Mouse (Mus musculus) forebrain, embryonic 12.5 days (tissue): ENCODE measurements around the gene Elf5. TPM values are rescaled to one million over a fixed set of nuclear protein-coding genes. Genes with fewer than 3 reads are reported as not detected.

Experiments
- ATAC-seq: fragments of 200-750 bp; cut with Nextera tagmentation; 2 replicates; pipeline ENCODE4 v1.8.0; 2017; ENCODE audit warnings: moderate TSS enrichment; ENCODE audit not compliant: low FRiP score
- H3K27ac ChIP-seq: fragments of 300-500 bp; sonication (generic); 2 replicates; pipeline ENCODE4 v1.5.1; 2016; ENCODE audit warnings: mild to moderate bottlenecking
- H3K27me3 ChIP-seq: fragments of 300-500 bp; sonication (generic); 2 replicates; pipeline ENCODE4 v1.6.1; 2016; ENCODE audit warnings: mild to moderate bottlenecking
- H3K36me3 ChIP-seq: fragments of 300-500 bp; sonication (generic); replicated peaks from 2 replicates; pipeline ENCODE4 v1.6.1; 2016; ENCODE audit warnings: mild to moderate bottlenecking
- H3K4me1 ChIP-seq: fragments of 300-500 bp; sonication (generic); 2 replicates; pipeline ENCODE4 v1.6.1; 2016
- H3K4me2 ChIP-seq: fragments of 300-500 bp; sonication (generic); 2 replicates; pipeline ENCODE4 v1.6.1; 2016; ENCODE audit warnings: mild to moderate bottlenecking, moderate library complexity
- H3K4me3 ChIP-seq: fragments of 300-500 bp; sonication (generic); replicated peaks from 2 replicates; pipeline ENCODE4 v1.5.1; 2016; ENCODE audit warnings: mild to moderate bottlenecking
- H3K9ac ChIP-seq: fragments of 300-500 bp; sonication (generic); 2 replicates; pipeline ENCODE4 v1.6.1; 2016; ENCODE audit warnings: mild to moderate bottlenecking
- H3K9me3 ChIP-seq: fragments of 300-500 bp; sonication (generic); 2 replicates; pipeline ENCODE4 v1.6.1; 2016
- WGBS: fragments of 180-500 bp; shearing (Covaris S2); methylation state at CpG from one replicate; pipeline ENCODE4 v1.1.7; 2016; 5-methylcytosine and 5-hydroxymethylcytosine counted together
- polyA plus RNA-seq: library from polyadenylated mRNA; unstranded; fragments of >200 nt; fragmentation: Nextera tagmentation; extraction: Ambion mirVana; gene quantifications from 2 replicates; pipeline ENCODE4 v1.2.1, GENCODE M21; 2016

Gene Elf5
- polyA plus RNA-seq, 1 experiment from 2014 or later = 0.60 TPM

- H3K27ac ChIP-seq = 0 out of 2 replicates have a peak overlapping the region, but pooled peaks have one; percentile 27
- ATAC-seq = no peak
- no peaks in the 10 kb centered on the region for H3K27me3 ChIP-seq
- H3K4me1 ChIP-seq = no peaks in the 10 kb centered on the region
- H3K4me3 ChIP-seq = no peak overlapping the region
- 35% methylated on average over 9 of the region's 9 CpGs for WGBS
- no peaks in the 10 kb centered on the region for H3K9me3 ChIP-seq
- no peak overlapping the region for H3K9ac ChIP-seq
- no peak overlapping the region for H3K4me2 ChIP-seq
- H3K36me3 ChIP-seq = peaks cover 74% of the 10 kb centered on the region
These were observed 50.3 kb downstream of the Elf5 start for GRCm38 (mm10) chr2:103461743-103462142.

GRCm38 (mm10) chr2:103462746-103463145 lies 51.3 kb downstream of the Elf5 start:
- Histone ChIP-seq H3K4me3 (no peak overlapping the region), H3K9me3 (no peaks in the 10 kb centered on the region), H3K36me3 (peaks cover 79% of the 10 kb centered on the region), H3K9ac (no peak overlapping the region), H3K27me3 (no peaks in the 10 kb centered on the region), H3K4me2 (no peak overlapping the region), H3K4me1 (no peaks in the 10 kb centered on the region), H3K27ac (no peak overlapping the region)
- ATAC-seq = no peak
- WGBS = 89% methylated on average over 5 of the region's 5 CpGs

GRCm38 (mm10) chr2:103464524-103464923 lies 53.0 kb downstream of the Elf5 start:
- H3K9me3 ChIP-seq = no peaks in the 10 kb centered on the region
- no peaks in the 10 kb centered on the region for H3K27me3 ChIP-seq
- H3K4me2 ChIP-seq = no peak overlapping the region
- H3K4me3 ChIP-seq = no peak overlapping the region
- H3K9ac ChIP-seq = no peak overlapping the region
- peaks cover 70% of the 10 kb centered on the region for H3K36me3 ChIP-seq
- no peak overlapping the region for H3K27ac ChIP-seq
- ATAC-seq = no peak
- WGBS = 95% methylated on average over 8 of the region's 8 CpGs
- no peaks in the 10 kb centered on the region for H3K4me1 ChIP-seq

- H3K27ac ChIP-seq = no peak overlapping the region
- H3K4me3 ChIP-seq = no peak overlapping the region
- H3K9me3 ChIP-seq = no peaks in the 10 kb centered on the region
- 94% methylated on average over 11 of the region's 11 CpGs for WGBS
- H3K27me3 ChIP-seq = no peaks in the 10 kb centered on the region
- ATAC-seq = no peak
- peaks cover 69% of the 10 kb centered on the region for H3K36me3 ChIP-seq
- no peaks in the 10 kb centered on the region for H3K4me1 ChIP-seq
- H3K4me2 ChIP-seq = no peak overlapping the region
- H3K9ac ChIP-seq = no peak overlapping the region
These were observed 53.9 kb downstream of the Elf5 start for GRCm38 (mm10) chr2:103465429-103465828.

GRCm38 (mm10) chr2:103466272-103466671 lies 54.8 kb downstream of the Elf5 start:
- no peaks in the 10 kb centered on the region for H3K9me3 ChIP-seq
- H3K4me2 ChIP-seq = no peak overlapping the region
- no peak overlapping the region for H3K9ac ChIP-seq
- no peaks in the 10 kb centered on the region for H3K27me3 ChIP-seq
- H3K36me3 ChIP-seq = peaks cover 70% of the 10 kb centered on the region
- ATAC-seq = no peak
- H3K27ac ChIP-seq = no peak overlapping the region
- H3K4me3 ChIP-seq = no peak overlapping the region
- no peaks in the 10 kb centered on the region for H3K4me1 ChIP-seq
- 92% methylated on average over 3 of the region's 3 CpGs for WGBS

GRCm38 (mm10) chr2:103466984-103467588 lies 55.6 kb downstream of the Elf5 start:
- H3K4me2 ChIP-seq = no peak overlapping the region
- no peaks in the 10 kb centered on the region for H3K9me3 ChIP-seq
- no peaks in the 10 kb centered on the region for H3K27me3 ChIP-seq
- no peaks in the 10 kb centered on the region for H3K4me1 ChIP-seq
- no peak overlapping the region for H3K4me3 ChIP-seq
- H3K9ac ChIP-seq = no peak overlapping the region
- 90% methylated on average over 10 of the region's 10 CpGs for WGBS
- H3K36me3 ChIP-seq = peaks cover 67% of the 10 kb centered on the region
- no peak overlapping the region for H3K27ac ChIP-seq
- no peak for ATAC-seq

- no peak for ATAC-seq
- peaks cover 57% of the 10 kb centered on the region for H3K36me3 ChIP-seq
- no peaks in the 10 kb centered on the region for H3K27me3 ChIP-seq
- H3K4me3 ChIP-seq = no peak overlapping the region
- no peak overlapping the region for H3K4me2 ChIP-seq
- H3K27ac ChIP-seq = no peak overlapping the region
- no peaks in the 10 kb centered on the region for H3K4me1 ChIP-seq
- WGBS = 94% methylated on average over 3 of the region's 3 CpGs
- H3K9ac ChIP-seq = no peak overlapping the region
- H3K9me3 ChIP-seq = no peaks in the 10 kb centered on the region
These were observed 61.9 kb downstream of the Elf5 start for GRCm38 (mm10) chr2:103473362-103473761.

GRCm38 (mm10) chr2:103476180-103476579 lies 64.7 kb downstream of the Elf5 start:
- Histone ChIP-seq H3K4me3 (no peak overlapping the region), H3K9ac (no peak overlapping the region), H3K27ac (no peak overlapping the region), H3K4me1 (no peaks in the 10 kb centered on the region), H3K27me3 (no peaks in the 10 kb centered on the region), H3K9me3 (no peaks in the 10 kb centered on the region), H3K4me2 (no peak overlapping the region), H3K36me3 (peaks cover 38% of the 10 kb centered on the region)
- WGBS = 91% methylated on average over 2 of the region's 2 CpGs
- no peak for ATAC-seq

GRCm38 (mm10) chr2:103476657-103477056 lies 65.2 kb downstream of the Elf5 start:
- no peaks in the 10 kb centered on the region for H3K27me3 ChIP-seq
- 0 out of 2 replicates have a peak, but pooled peaks have one; percentile 44 for ATAC-seq
- H3K27ac ChIP-seq = no peak overlapping the region

GRCm38 (mm10) chr2:103477456-103477855 lies 66.0 kb downstream of the Elf5 start:
- Histone ChIP-seq H3K27me3 (no peaks in the 10 kb centered on the region), H3K36me3 (peaks cover 32% of the 10 kb centered on the region), H3K9me3 (no peaks in the 10 kb centered on the region), H3K27ac (no peak overlapping the region), H3K4me1 (peaks cover 4% of the 10 kb centered on the region; the same call in 1 of the 2 replicates), H3K4me3 (no peak overlapping the region), H3K4me2 (no peak overlapping the region), H3K9ac (no peak overlapping the region)
- WGBS = 91% methylated on average over 4 of the region's 4 CpGs
- ATAC-seq = no peak

More at GRCm38 (mm10) chr2:103476657-103477056, 65.2 kb downstream of the Elf5 start:
- 93% methylated on average over 11 of the region's 11 CpGs for WGBS
- H3K9me3 ChIP-seq = no peaks in the 10 kb centered on the region
- peaks cover 34% of the 10 kb centered on the region for H3K36me3 ChIP-seq
- H3K4me3 ChIP-seq = no peak overlapping the region
- no peaks in the 10 kb centered on the region for H3K4me1 ChIP-seq
- no peak overlapping the region for H3K4me2 ChIP-seq
- H3K9ac ChIP-seq = no peak overlapping the region

GRCm38 (mm10) chr2:103478326-103478725 lies 66.8 kb downstream of the Elf5 start:
- H3K9me3 ChIP-seq = no peaks in the 10 kb centered on the region
- H3K4me2 ChIP-seq = no peak overlapping the region
- no peaks in the 10 kb centered on the region for H3K27me3 ChIP-seq
- peaks cover 25% of the 10 kb centered on the region for H3K36me3 ChIP-seq
- no peak overlapping the region for H3K9ac ChIP-seq
- H3K4me1 ChIP-seq = peaks cover 12% of the 10 kb centered on the region
- 96% methylated on average over 2 of the region's 3 CpGs for WGBS
- no peak overlapping the region for H3K4me3 ChIP-seq
- H3K27ac ChIP-seq = no peak overlapping the region
- ATAC-seq = no peak

GRCm38 (mm10) chr2:103480240-103480639 lies 68.8 kb downstream of the Elf5 start:
- no peak for ATAC-seq
- H3K27ac ChIP-seq = no peak overlapping the region

GRCm38 (mm10) chr2:103480871-103481270 lies 69.4 kb downstream of the Elf5 start:
- no peak overlapping the region for H3K4me2 ChIP-seq
- ATAC-seq = no peak
- 93% methylated on average over 4 of the region's 4 CpGs for WGBS
- no peaks in the 10 kb centered on the region for H3K27me3 ChIP-seq
- H3K9me3 ChIP-seq = no peaks in the 10 kb centered on the region
- no peak overlapping the region for H3K4me3 ChIP-seq
- H3K9ac ChIP-seq = no peak overlapping the region
- H3K36me3 ChIP-seq = no peaks in the 10 kb centered on the region
- H3K4me1 ChIP-seq = peaks cover 27% of the 10 kb centered on the region
- no peak overlapping the region for H3K27ac ChIP-seq

More at GRCm38 (mm10) chr2:103480240-103480639, 68.8 kb downstream of the Elf5 start:
- Histone ChIP-seq H3K4me2 (no peak overlapping the region), H3K9ac (no peak overlapping the region), H3K27me3 (no peaks in the 10 kb centered on the region), H3K36me3 (peaks cover 6% of the 10 kb centered on the region), H3K4me1 (peaks cover 24% of the 10 kb centered on the region), H3K4me3 (no peak overlapping the region), H3K9me3 (no peaks in the 10 kb centered on the region)
- 90% methylated on average over 8 of the region's 8 CpGs for WGBS
